Mouse (Mus musculus) neural tube, embryonic 14.5 days (tissue): ENCODE data around the gene 4930556J24Rik. TPM values are rescaled to one million over a fixed set of nuclear protein-coding genes. Genes with fewer than 3 reads are reported as not detected.

Experiments
- ATAC-seq: fragments of 200-750 bp; cut with Nextera tagmentation; 2 replicates; pipeline ENCODE4 v1.8.0; 2017; ENCODE audit warnings: low read depth, mild to moderate bottlenecking, moderate TSS enrichment, moderate library complexity
- H3K27ac ChIP-seq: fragments of 300-500 bp; sonication (generic); 2 replicates; pipeline ENCODE4 v1.5.1; 2014; ENCODE audit warnings: low read depth, mild to moderate bottlenecking, control low read depth, low read length, moderate library complexity, mixed read lengths
- H3K27me3 ChIP-seq: fragments of 300-500 bp; sonication (generic); 2 replicates; pipeline ENCODE4 v1.6.1; 2014; ENCODE audit warnings: low read length; ENCODE audit not compliant: control insufficient read depth, insufficient read depth
- H3K36me3 ChIP-seq: fragments of 300-500 bp; sonication (generic); 2 replicates; pipeline ENCODE4 v1.6.1; 2014; ENCODE audit warnings: low read length, mixed read lengths; ENCODE audit not compliant: control insufficient read depth, insufficient read depth
- H3K4me1 ChIP-seq: fragments of 300-500 bp; sonication (generic); 2 replicates; pipeline ENCODE4 v1.6.1; 2014; ENCODE audit warnings: low read length; ENCODE audit not compliant: control insufficient read depth, insufficient read depth
- H3K4me2 ChIP-seq: fragments of 300-500 bp; sonication (generic); 2 replicates; pipeline ENCODE4 v1.6.1; 2014; ENCODE audit warnings: mild to moderate bottlenecking, low read depth, low read length, control low read depth
- H3K4me3 ChIP-seq: fragments of 300-500 bp; sonication (generic); 2 replicates; pipeline ENCODE4 v1.5.1; 2014; ENCODE audit warnings: low read depth, low read length, control low read depth, mixed read lengths
- H3K9ac ChIP-seq: fragments of 300-500 bp; sonication (generic); replicated peaks from 2 replicates; pipeline ENCODE4 v1.6.1; 2014; ENCODE audit warnings: low read depth, mild to moderate bottlenecking, control low read depth, low read length, mixed read lengths
- H3K9me3 ChIP-seq: fragments of 300-500 bp; sonication (generic); 2 replicates; pipeline ENCODE4 v1.6.1; 2016; ENCODE audit warnings: low read length; ENCODE audit not compliant: control insufficient read depth
- WGBS: fragments of 180-500 bp; shearing (Covaris S2); extraction: QIAGEN DNeasy Blood & Tissue Kit; methylation state at CpG from one replicate; pipeline ENCODE4 v1.1.7; 2014; 5-methylcytosine and 5-hydroxymethylcytosine counted together
- polyA plus RNA-seq: library from polyadenylated mRNA; unstranded; fragments of >200 nt; fragmentation: Nextera tagmentation; extraction: Ambion mirVana; gene quantifications from 2 replicates; pipeline ENCODE4 v1.2.1, GENCODE M21; 2014

Gene 4930556J24Rik
- polyA plus RNA-seq, 1 experiment from 2014 or later, result 0.23 TPM

DNA sequence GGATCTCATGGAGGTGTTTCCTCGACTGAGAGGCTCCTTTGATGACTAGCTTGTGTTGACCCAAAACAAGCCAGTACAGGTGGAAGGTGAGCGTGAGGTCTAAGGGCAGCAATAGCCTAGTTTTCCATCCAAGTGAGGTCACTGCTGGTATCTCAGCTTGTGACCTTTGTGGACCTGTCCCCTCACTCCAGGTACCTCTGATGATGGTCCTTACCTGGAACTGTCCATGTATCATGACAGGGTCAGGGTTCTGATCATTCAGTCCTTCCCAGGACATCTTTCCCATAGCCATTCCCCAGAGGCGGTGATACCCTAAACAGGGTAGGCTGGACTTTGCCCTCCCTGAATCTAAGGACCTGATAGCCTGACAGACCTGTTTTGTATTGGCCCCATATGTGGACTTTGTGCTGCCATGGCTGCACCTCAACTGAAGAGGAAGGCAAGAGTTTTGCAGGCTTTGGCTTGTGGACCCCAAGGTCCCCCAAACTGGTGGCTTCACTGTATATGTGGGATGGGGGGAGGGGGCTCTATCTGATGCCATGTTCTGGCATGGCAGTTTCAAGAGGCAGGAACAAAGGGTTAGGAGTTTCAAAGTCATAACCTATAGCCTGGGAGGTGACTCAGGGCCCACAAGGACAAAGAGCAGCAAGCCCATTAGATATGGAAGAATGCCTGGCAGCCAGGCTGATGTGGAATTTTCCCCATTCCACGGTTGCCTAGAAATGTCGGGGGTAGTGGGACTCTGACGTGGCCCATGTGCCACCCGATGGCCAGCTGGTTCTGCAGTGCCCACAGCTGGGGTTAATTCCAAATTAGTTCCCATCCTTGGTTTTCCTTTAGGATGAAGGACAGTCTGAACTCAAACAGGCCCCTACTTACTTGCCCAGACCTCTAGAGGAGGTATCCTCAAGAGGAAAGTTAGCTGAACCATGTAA lies 6.0 kb upstream of the 4930556J24Rik start:
- H3K27ac ChIP-seq, result no peak overlapping the region
- H3K4me3 ChIP-seq, result no peak overlapping the region; the same call in 1 of the 2 replicates
- H3K9me3 ChIP-seq, result no peaks in the 10 kb centered on the region
- H3K27me3 ChIP-seq, result no peaks in the 10 kb centered on the region; the same call in 1 of the 2 replicates
- no peak for ATAC-seq
- no peak overlapping the region for H3K9ac ChIP-seq
- H3K36me3 ChIP-seq, result peaks cover 18% of the 10 kb centered on the region
- H3K4me2 ChIP-seq, result peak overlapping the region; percentile 67; the same call in 1 of the 2 replicates
- H3K4me1 ChIP-seq, result peaks cover 5% of the 10 kb centered on the region; the same call in 1 of the 2 replicates
- WGBS, result 70% methylated on average over 7 of the region's 7 CpGs

DNA sequence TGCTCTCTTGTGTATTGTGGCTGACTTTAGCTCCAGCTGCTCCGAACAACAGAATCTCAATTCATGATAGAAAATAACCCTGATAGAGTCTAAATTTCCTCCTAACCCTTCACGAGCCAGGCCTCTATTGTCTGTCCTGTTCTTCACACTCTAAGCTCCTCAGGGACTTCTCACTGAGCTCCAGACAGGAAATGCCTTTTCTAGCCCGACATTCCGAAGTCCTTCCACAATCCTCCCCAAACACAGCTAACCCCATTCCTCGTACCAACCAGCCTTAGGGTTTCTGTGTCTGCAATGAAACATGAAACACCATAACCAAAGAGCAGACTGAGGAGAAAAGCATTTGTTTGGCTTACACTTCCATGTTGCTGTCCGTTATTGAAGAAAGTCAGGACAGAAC lies 5.0 kb upstream of the 4930556J24Rik start:
- no peak overlapping the region for H3K27ac ChIP-seq
- peaks cover 26% of the 10 kb centered on the region for H3K36me3 ChIP-seq
- peaks cover 5% of the 10 kb centered on the region; the same call in 1 of the 2 replicates for H3K4me1 ChIP-seq
- WGBS, result 80% methylated on average over 6 of the region's 6 CpGs
- no peak for ATAC-seq
- H3K9ac ChIP-seq, result no peak overlapping the region
- no peaks in the 10 kb centered on the region; the same call in 1 of the 2 replicates for H3K27me3 ChIP-seq
- H3K9me3 ChIP-seq, result no peaks in the 10 kb centered on the region
- no peak overlapping the region for H3K4me3 ChIP-seq
- H3K4me2 ChIP-seq, result no peak overlapping the region

DNA sequence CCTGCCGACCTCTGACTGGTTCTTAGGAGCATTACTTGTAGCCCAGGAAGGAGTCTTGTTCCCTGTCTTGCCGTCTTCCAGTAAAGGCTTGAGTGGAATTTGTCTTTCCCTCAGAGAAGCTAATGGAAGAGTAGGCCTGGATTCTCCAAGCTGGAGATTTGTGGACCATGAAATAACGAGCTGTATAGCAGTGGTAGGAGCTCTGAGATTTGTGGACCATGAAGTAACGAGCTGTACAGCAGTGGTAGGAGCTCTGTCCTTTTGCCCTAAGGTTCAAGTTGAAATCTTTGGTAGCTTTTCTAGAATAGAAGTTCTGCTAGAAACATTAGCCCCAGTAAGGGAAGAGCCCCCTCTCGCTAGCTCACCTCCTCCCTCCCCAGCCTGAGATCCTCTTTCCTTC lies 1.8 kb upstream of the 4930556J24Rik start:
- Histone ChIP-seq H3K9me3 (no peaks in the 10 kb centered on the region), H3K4me1 (peaks cover 5% of the 10 kb centered on the region; the same call in 1 of the 2 replicates), H3K9ac (no peak overlapping the region), H3K27ac (no peak overlapping the region), H3K27me3 (no peaks in the 10 kb centered on the region; the same call in 1 of the 2 replicates), H3K4me3 (no peak overlapping the region), H3K4me2 (no peak overlapping the region), H3K36me3 (peaks cover 49% of the 10 kb centered on the region)
- ATAC-seq, result no peak
- 89% methylated on average over 5 of the region's 5 CpGs for WGBS

DNA sequence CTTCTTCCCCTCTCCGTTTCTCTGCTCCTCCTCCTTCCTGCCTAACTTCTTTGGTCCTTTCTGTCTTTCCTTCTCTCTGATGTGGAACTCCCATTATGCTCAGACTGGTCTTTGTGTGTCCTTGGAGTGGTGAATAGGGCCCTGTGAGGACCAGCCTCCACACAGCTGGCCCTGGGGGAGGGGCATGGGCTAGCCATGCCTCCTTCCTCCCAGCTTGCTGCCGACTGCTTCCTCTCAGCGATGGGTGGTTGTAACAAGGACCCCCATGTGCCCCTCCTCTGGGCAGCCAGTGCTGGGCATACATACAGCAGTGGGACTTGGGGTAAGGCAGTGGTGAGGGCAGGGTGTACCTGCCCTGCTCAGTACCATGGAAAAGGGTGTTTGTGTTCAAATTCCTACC lies 2.3 kb downstream of the 4930556J24Rik start:
- 63% methylated on average over 3 of the region's 3 CpGs for WGBS

DNA sequence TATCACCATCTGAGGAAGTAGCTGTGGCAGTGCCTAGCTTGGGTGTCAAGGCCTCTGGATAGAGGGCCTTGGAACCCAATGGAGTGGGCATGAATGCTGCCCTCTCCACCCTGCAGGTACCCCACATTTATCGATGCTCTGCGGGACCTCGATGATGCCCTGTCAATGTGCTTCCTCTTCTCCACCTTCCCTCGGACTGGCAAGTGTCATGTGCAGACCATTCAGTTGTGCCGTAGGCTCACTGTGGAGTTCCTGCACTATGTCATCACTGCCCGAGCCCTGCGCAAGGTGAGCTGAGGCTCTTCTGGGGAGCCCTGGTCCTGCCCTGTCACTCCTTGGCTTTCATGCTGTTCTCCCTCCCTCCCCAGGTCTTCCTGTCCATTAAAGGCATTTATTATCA lies 3.5 kb downstream of the 4930556J24Rik start:
- H3K36me3 ChIP-seq, result peaks cover 70% of the 10 kb centered on the region
- H3K9me3 ChIP-seq, result no peaks in the 10 kb centered on the region
- H3K4me2 ChIP-seq, result no peak overlapping the region
- no peaks in the 10 kb centered on the region for H3K4me1 ChIP-seq
- ATAC-seq, result no peak
- no peak overlapping the region for H3K27ac ChIP-seq
- H3K9ac ChIP-seq, result no peak overlapping the region
- H3K4me3 ChIP-seq, result no peak overlapping the region
- no peaks in the 10 kb centered on the region for H3K27me3 ChIP-seq
- WGBS, result 96% methylated on average over 7 of the region's 7 CpGs

More for the DNA sequence above, 2.3 kb downstream of the 4930556J24Rik start:
- H3K4me2 ChIP-seq, result no peak overlapping the region
- no peaks in the 10 kb centered on the region for H3K9me3 ChIP-seq
- no peaks in the 10 kb centered on the region for H3K27me3 ChIP-seq
- H3K27ac ChIP-seq, result no peak overlapping the region
- no peaks in the 10 kb centered on the region for H3K4me1 ChIP-seq
- no peak overlapping the region for H3K9ac ChIP-seq
- peaks cover 78% of the 10 kb centered on the region for H3K36me3 ChIP-seq
- no peak overlapping the region for H3K4me3 ChIP-seq
- ATAC-seq, result no peak

DNA sequence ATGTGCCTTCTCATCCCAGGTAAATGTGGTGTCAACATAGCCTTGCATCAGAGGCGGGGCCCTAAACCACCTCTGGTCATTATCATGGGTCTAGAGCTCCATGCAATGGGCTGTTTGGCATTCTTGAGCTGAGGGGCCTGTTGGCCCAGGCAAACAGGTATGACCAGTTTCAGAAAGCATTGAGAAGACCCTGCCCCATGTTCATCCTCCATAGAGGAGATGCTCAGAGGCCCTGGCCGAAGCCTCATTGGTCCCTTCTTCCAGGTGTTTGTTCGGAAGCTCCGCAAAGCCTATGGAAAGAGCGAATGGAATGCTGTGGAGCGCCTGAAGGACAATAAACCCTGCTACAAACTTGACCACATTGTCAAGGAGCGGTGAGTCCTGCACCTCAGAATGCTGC lies 6.2 kb downstream of the 4930556J24Rik start:
- Histone ChIP-seq H3K9ac (no peak overlapping the region), H3K4me3 (no peak overlapping the region), H3K27ac (no peak overlapping the region), H3K36me3 (peaks cover 50% of the 10 kb centered on the region), H3K4me1 (no peaks in the 10 kb centered on the region), H3K27me3 (no peaks in the 10 kb centered on the region), H3K9me3 (no peaks in the 10 kb centered on the region), H3K4me2 (no peak overlapping the region)
- 93% methylated on average over 7 of the region's 7 CpGs for WGBS
- ATAC-seq, result no peak

DNA sequence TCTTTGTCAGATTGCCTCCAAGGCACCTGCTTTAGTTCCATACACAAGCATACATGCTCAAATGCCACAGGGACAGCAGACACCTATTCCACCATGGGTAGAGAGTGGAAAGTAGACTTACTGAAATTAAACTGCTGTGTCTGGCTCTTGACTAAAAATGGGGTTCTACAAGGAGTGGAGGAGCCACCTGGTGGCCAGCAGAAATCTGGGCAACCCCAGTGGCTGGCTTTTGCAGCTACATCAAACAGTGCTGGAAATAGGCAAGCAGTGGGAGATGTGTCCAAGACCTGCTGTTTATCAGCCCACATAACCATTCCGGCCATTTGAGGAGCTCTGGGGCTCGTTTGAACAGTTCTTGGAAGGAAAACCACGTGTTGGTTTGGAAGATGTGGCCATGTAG lies 6.7 kb downstream of the 4930556J24Rik start:
- whole genome bisulfite sequencing, result 87% methylated on average over 3 of the region's 3 CpGs
- no peaks in the 10 kb centered on the region for H3K27me3 ChIP-seq
- H3K36me3 ChIP-seq, result peaks cover 45% of the 10 kb centered on the region
- no peak overlapping the region for H3K9ac ChIP-seq
- H3K9me3 ChIP-seq, result no peaks in the 10 kb centered on the region
- H3K4me3 ChIP-seq, result no peak overlapping the region
- no peak overlapping the region for H3K4me2 ChIP-seq
- H3K27ac ChIP-seq, result no peak overlapping the region
- ATAC-seq, result no peak
- H3K4me1 ChIP-seq, result peaks cover 3% of the 10 kb centered on the region

DNA sequence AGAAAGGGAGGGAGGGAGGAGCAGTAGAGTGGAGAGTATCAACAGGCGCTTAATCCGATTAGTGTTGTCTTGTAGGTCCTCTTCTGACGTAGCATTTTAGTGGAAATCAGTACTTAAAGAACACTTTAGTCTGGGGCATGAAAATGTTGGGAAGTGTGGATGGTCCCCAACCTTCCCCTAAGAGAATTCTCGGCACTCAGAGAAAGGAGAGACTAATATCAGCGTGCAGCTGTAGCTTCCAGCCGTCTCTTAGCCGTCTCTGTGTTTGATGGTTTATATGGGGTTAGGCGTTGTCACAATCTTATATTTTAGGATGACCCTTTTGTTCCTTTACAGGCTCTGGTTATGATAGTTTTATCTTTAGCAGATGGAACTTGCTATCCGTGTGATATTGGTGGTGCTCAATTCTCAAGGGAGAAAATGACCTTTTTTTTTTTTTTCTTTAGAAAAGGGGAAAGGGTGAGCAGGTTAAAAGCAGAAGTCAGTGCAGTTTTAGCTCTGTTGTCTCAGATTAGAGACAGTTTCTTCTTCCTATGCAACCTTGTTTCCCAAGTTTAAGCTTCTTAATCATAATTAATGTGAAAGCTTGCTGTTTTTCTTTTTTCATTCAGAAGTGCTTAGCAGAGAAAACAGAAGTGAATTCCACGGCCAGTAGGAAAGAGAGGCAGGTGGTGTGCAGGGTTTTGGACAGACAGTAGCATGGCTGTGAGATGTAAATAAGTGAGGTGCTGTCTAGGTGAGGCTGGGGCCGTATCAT lies 12.0 kb downstream of the 4930556J24Rik start:
- Histone ChIP-seq H3K4me3 (peak overlapping the region; percentile 71), H3K27me3 (no peaks in the 10 kb centered on the region), H3K4me2 (peak overlapping the region; percentile 69), H3K27ac (no peak overlapping the region), H3K9ac (peak overlapping the region; percentile 58), H3K36me3 (peaks cover 8% of the 10 kb centered on the region; the same call in 1 of the 2 replicates), H3K9me3 (no peaks in the 10 kb centered on the region), H3K4me1 (peaks cover 7% of the 10 kb centered on the region)
- no peak for ATAC-seq
- WGBS, result 16% methylated on average over 11 of the region's 11 CpGs
